ENCODE assay signal across 8 mouse cellular contexts in genomic region chr15:36979488-36980201, GRCm38 (mm10). TPM values are rescaled to one million over a fixed set of nuclear protein-coding genes. Genes with fewer than 3 reads are reported as not detected.
A peak's percentile ranks its signal among the peaks of the same experiment; 100 is the strongest.
DNase-seq lines count a peak whose midpoint lies in the region; ATAC-seq and TF ChIP-seq lines count a peak whose summit lies in the region.

No protein-coding gene starts in this region.

- peak overlapping the region; percentile 89 for H3K27ac ChIP-seq in left cerebral cortex, adult 2 months

- TF ChIP-seq CTCF in left cerebral cortex, adult 2 months (IDR thresholded peaks at IDR 0.05), result peak; percentile 47

- peak overlapping the region; percentile 40 for H3K4me3 ChIP-seq in left cerebral cortex, adult 2 months

- peak; percentile 20 for DNase-seq in urinary bladder, postnatal 14 days (ENCODE audit: low spot score)
- no peak for DNase-seq in urinary bladder, adult 2 months (ENCODE audit: low spot score)
- DNase-seq in embryo, embryonic 9.5 days (ENCODE audit: extremely low spot score), result peak; percentile 77
- DNase-seq in left cerebral cortex, adult 2 months (ENCODE audit: extremely low spot score in 1 of 2, low spot score in 2 of 2), result peak; percentile 61 to 73
- DNase-seq in lung, postnatal 36 days, result peak; percentile 52
- peak; percentile 73 to 86 for DNase-seq in right cerebral cortex, postnatal 10 days (ENCODE audit: low spot score in 2 of 2)
- no peak for DNase-seq in gastrocnemius, postnatal 4 days (ENCODE audit: low spot score in 2 of 2)

- intact Hi-C loops in left cerebral cortex, adult 2 months (cut with DNase I), result no loop called here

- peak; percentile 80 to 97 for ATAC-seq in hematopoietic stem cell, adult 5-6 weeks (replicated peaks in 1 of 2; ENCODE audit: insufficient read depth in 1 of 2, low FRiP score in 2 of 2, low TSS enrichment in 1 of 2, low read depth in 1 of 2, poor library complexity in 2 of 2, severe bottlenecking in 2 of 2)

RNA-seq across cellular contexts. Expression of gene Zfp706, which starts 27.9 kb away (rescaled TPM):
- 97.1 and 100 TPM in 2 replicates for polyA plus RNA-seq in urinary bladder, adult 2 months (2012; rRNA removed)
- 57.9 and 90.6 TPM in 2 replicates for total RNA-seq in hematopoietic stem cell, adult 5-6 weeks (2017)
- 100 to 1,000 TPM; 214 to 217 TPM for total RNA-seq in left cerebral cortex, adult 2 months (2021)
- 100 to 1,000 TPM; 206 to 237 TPM for total RNA-seq in gastrocnemius, postnatal 4 days (2021)

Comparison
In these comparisons a context has a peak if more than half of its experiments do, and no peak if none do; other contexts are left out.
1. DNase-seq: peak in urinary bladder, postnatal 14 days (single experiment), embryo, embryonic 9.5 days (single experiment), left cerebral cortex, adult 2 months (2 of 2), lung, postnatal 36 days (single experiment) and right cerebral cortex, postnatal 10 days (2 of 2); none in urinary bladder, adult 2 months (single experiment) and gastrocnemius, postnatal 4 days (0 of 2).